Mouse (Mus musculus): ENCODE data around the gene D10Wsu102e. TPM values are rescaled to one million over a fixed set of nuclear protein-coding genes. Genes with fewer than 3 reads are reported as not detected.

D10Wsu102e gene
- total and polyA plus RNA-seq, 2 experiments from 2014 or later, result 0.59 to 2.4 TPM

DNA sequence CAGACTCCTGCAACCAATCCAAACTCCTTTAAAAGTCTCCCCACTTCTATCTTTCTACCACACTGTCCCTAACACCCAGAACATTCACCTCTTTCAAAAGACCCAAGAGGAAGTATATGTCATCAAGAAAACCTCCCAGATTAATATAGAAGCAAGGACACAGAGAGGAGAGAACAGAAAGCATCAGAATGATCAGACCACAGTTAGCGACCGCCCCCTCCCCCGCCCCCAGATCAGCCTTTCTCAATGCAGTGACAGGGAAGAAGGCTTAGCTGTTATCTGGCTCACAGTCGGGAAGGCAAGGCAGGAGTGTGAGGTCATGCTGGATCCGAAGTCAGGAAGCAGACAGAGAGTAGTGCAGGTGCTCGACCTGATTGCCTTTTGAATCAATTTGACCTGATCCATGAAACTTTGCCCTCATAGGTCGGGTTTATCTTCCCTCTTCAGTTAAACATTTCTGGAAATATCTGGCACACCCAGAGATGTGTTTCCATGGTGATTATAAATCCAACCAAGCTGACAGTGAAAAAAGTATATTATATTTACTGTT lies 37.4 kb upstream of the D10Wsu102e start:
- Histone ChIP-seq H3K4me2 (ENCODE audit: low read depth, low read length, poor library complexity, severe bottlenecking) (no peak overlapping the region), H3K27me3 (ENCODE audit: insufficient read depth, low read length) (no peaks in the 10 kb centered on the region), H3K9me3 (ENCODE audit: low read length) (no peaks in the 10 kb centered on the region), H3K9ac (replicated peaks; ENCODE audit: low read length, poor library complexity, severe bottlenecking) (no peak overlapping the region), H3K4me3 (ENCODE audit: low read depth, low read length) (no peak overlapping the region), H3K36me3 (ENCODE audit: insufficient read depth, low read length) (no peaks in the 10 kb centered on the region), H3K27ac (ENCODE audit: low read depth, low read length) (no peak overlapping the region), H3K4me1 (ENCODE audit: insufficient read depth, low read length) (peaks cover 6% of the 10 kb centered on the region; the same call in 1 of the 2 replicates)
- TF ChIP-seq CTCF (IDR thresholded peaks at IDR 0.05), result no peak
- WGBS, result 43% methylated on average over 7 of the region's 7 CpGs
- no peak for DNase-seq (ENCODE audit: low spot score)
- ATAC-seq (ENCODE audit: low FRiP score), result no peak

DNA sequence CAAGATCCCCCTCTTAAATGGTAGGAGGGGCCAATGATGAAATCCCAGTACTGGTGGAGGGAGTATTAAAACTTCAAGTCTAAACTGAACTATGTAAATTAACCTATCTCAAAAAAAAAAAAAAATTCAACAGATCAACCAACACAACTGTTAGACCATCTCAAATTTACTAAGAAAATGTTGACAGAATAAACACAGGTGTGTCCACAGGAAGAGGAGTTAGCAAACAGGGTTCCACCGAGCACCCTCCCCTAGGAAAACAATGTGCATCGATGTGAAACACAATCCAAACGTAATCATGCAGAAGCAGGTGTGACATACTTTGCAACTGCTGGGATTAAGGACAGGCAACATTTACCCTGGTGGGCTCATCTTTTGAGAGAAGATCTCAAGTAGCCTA lies 35.1 kb upstream of the D10Wsu102e start:
- TF ChIP-seq CTCF (IDR thresholded peaks at IDR 0.05), result no peak
- Histone ChIP-seq H3K9ac (replicated peaks; ENCODE audit: low read length, poor library complexity, severe bottlenecking) (no peak overlapping the region), H3K4me1 (ENCODE audit: insufficient read depth, low read length) (peaks cover 6% of the 10 kb centered on the region; the same call in 1 of the 2 replicates), H3K4me3 (ENCODE audit: low read depth, low read length) (no peak overlapping the region), H3K27me3 (ENCODE audit: insufficient read depth, low read length) (no peaks in the 10 kb centered on the region), H3K36me3 (ENCODE audit: insufficient read depth, low read length) (no peaks in the 10 kb centered on the region), H3K9me3 (ENCODE audit: low read length) (no peaks in the 10 kb centered on the region), H3K4me2 (ENCODE audit: low read depth, low read length, poor library complexity, severe bottlenecking) (no peak overlapping the region), H3K27ac (ENCODE audit: low read depth, low read length) (no peak overlapping the region)
- DNase-seq (ENCODE audit: low spot score) (no peak), ATAC-seq (ENCODE audit: low FRiP score) (no peak)
- WGBS, result 84% methylated on average over 3 of the region's 3 CpGs

DNA sequence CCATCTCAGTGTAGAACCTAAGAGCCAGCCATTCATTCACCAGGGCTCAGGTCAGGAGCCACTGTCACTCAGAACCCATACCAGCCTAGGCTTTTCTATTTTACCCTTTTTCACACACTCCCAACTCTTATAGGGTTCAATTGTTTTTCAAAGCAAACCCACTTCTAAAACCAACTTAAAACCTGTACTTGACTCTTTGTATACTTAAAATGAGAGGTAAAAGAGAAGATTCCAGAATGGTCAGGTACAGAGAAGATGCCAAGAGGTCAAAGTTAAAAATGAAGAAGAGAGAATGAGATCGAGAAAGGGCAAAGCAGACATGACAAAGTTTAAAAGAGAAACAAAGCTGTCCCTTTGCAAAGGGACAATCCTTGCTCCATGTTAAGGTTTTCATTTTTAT lies 34.1 kb upstream of the D10Wsu102e start:
- 83% methylated on average over 1 of the region's 1 CpGs for WGBS
- H3K4me1 ChIP-seq (ENCODE audit: insufficient read depth, low read length), result peaks cover 6% of the 10 kb centered on the region; the same call in 1 of the 2 replicates
- no peaks in the 10 kb centered on the region for H3K9me3 ChIP-seq (ENCODE audit: low read length)
- H3K27me3 ChIP-seq (ENCODE audit: insufficient read depth, low read length), result no peaks in the 10 kb centered on the region
- H3K9ac ChIP-seq (replicated peaks; ENCODE audit: low read length, poor library complexity, severe bottlenecking), result no peak overlapping the region
- H3K4me2 ChIP-seq (ENCODE audit: low read depth, low read length, poor library complexity, severe bottlenecking), result no peak overlapping the region
- ATAC-seq (ENCODE audit: low FRiP score) (no peak), DNase-seq (ENCODE audit: low spot score) (no peak)
- H3K27ac ChIP-seq (ENCODE audit: low read depth, low read length), result no peak overlapping the region
- TF ChIP-seq CTCF (IDR thresholded peaks at IDR 0.05), result no peak
- no peaks in the 10 kb centered on the region for H3K36me3 ChIP-seq (ENCODE audit: insufficient read depth, low read length)
- no peak overlapping the region for H3K4me3 ChIP-seq (ENCODE audit: low read depth, low read length)

DNA sequence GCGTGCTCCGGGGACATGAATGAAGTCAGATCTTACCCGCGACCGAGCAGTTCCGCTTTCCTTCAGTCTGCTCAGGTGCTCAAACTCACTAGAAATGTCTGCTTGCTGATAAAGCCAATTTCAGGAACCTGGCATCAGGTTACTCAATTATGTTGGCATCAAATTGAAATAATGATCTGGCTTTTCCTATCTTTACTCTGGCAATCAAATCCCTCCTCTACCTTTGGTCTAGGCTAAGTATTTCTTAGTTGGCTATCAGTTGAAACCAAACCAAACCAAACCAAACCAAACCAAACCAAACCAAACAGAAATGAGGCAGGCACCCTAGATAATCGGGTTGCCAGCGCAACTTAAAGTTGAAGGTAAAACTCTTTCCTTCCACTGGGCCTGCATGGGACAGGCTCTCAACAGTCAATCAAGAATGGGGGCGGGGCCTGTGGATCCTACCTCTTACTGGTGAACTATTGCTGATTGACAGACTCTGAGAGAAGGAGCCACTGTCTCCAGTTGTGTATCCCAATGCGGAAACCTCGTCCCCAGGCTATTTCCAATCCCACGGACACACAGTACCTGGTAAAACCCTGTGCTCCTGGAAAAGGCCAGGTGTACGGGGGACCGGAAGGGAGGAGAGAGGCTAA lies 33.3 kb upstream of the D10Wsu102e start:
- TF ChIP-seq CTCF (IDR thresholded peaks at IDR 0.05), result no peak
- Histone ChIP-seq H3K27me3 (ENCODE audit: insufficient read depth, low read length) (no peaks in the 10 kb centered on the region), H3K4me2 (ENCODE audit: low read depth, low read length, poor library complexity, severe bottlenecking) (no peak overlapping the region), H3K9ac (replicated peaks; ENCODE audit: low read length, poor library complexity, severe bottlenecking) (no peak overlapping the region), H3K4me3 (ENCODE audit: low read depth, low read length) (no peak overlapping the region), H3K9me3 (ENCODE audit: low read length) (no peaks in the 10 kb centered on the region), H3K27ac (ENCODE audit: low read depth, low read length) (no peak overlapping the region), H3K36me3 (ENCODE audit: insufficient read depth, low read length) (no peaks in the 10 kb centered on the region), H3K4me1 (ENCODE audit: insufficient read depth, low read length) (peaks cover 6% of the 10 kb centered on the region; the same call in 1 of the 2 replicates)
- no peak for ATAC-seq (ENCODE audit: low FRiP score)
- DNase-seq (ENCODE audit: low spot score), result no peak
- WGBS, result 94% methylated on average over 14 of the region's 14 CpGs

DNA sequence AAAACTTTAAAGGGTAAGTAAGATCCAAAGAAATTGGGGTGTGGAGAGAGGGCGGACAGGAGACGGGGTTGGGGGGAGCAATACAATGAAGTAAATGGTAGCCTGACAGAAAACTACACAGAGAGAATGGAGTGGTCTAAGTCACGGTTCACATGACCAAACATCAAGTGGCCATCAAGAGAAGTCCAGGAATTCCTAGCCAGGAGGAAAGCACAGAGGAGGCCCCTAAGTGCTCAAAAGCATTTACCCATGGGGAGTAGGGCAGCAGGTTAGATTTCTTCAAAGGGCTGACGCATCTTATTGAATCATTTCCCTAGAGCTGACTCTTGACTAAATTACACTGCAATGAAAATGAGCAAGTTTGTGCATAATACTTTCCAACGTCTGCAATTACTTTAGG lies 31.2 kb upstream of the D10Wsu102e start:
- TF ChIP-seq CTCF (IDR thresholded peaks at IDR 0.05), result no peak
- Histone ChIP-seq H3K36me3 (ENCODE audit: insufficient read depth, low read length) (no peaks in the 10 kb centered on the region), H3K9me3 (ENCODE audit: low read length) (no peaks in the 10 kb centered on the region), H3K4me1 (ENCODE audit: insufficient read depth, low read length) (no peaks in the 10 kb centered on the region), H3K9ac (replicated peaks; ENCODE audit: low read length, poor library complexity, severe bottlenecking) (no peak overlapping the region), H3K4me3 (ENCODE audit: low read depth, low read length) (no peak overlapping the region), H3K4me2 (ENCODE audit: low read depth, low read length, poor library complexity, severe bottlenecking) (no peak overlapping the region), H3K27ac (ENCODE audit: low read depth, low read length) (no peak overlapping the region), H3K27me3 (ENCODE audit: insufficient read depth, low read length) (no peaks in the 10 kb centered on the region)
- ATAC-seq (ENCODE audit: low FRiP score), result no peak
- WGBS, result 78% methylated on average over 5 of the region's 5 CpGs
- no peak for DNase-seq (ENCODE audit: low spot score)

DNA sequence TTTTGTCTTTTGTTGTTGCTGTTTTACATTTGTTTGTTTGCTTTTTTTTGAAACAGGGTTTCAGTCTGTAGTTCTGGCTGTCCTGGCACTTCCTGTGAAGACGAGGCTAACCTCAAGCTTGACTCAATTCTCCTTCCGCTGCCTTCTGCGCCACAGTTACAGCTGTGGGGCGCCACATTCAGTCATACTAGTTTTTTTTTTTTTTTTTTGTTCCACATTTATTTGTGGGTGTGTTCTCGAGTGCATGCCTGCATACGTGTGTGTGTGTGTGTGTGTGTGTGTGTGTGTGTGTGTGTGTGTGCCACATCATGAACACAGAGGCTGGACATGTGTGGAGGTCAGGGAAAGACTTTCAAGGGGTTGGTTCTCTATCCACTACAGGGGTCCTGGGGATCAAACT lies 29.7 kb upstream of the D10Wsu102e start:
- ATAC-seq (ENCODE audit: low FRiP score), result no peak
- TF ChIP-seq CTCF (IDR thresholded peaks at IDR 0.05), result no peak

More for the DNA sequence above, 29.7 kb upstream of the D10Wsu102e start:
- Histone ChIP-seq H3K9me3 (ENCODE audit: low read length) (no peaks in the 10 kb centered on the region), H3K4me2 (ENCODE audit: low read depth, low read length, poor library complexity, severe bottlenecking) (no peak overlapping the region), H3K4me3 (ENCODE audit: low read depth, low read length) (no peak overlapping the region), H3K4me1 (ENCODE audit: insufficient read depth, low read length) (no peaks in the 10 kb centered on the region), H3K9ac (replicated peaks; ENCODE audit: low read length, poor library complexity, severe bottlenecking) (no peak overlapping the region), H3K27me3 (ENCODE audit: insufficient read depth, low read length) (peaks cover 4% of the 10 kb centered on the region; the same call in 1 of the 2 replicates), H3K36me3 (ENCODE audit: insufficient read depth, low read length) (no peaks in the 10 kb centered on the region), H3K27ac (ENCODE audit: low read depth, low read length) (no peak overlapping the region)
- no peak for DNase-seq (ENCODE audit: low spot score)
- 72% methylated on average over 6 of the region's 6 CpGs for WGBS

Data from midbrain, postnatal 0 days (tissue).